Mouse (Mus musculus): ENCODE measurements around the gene Rab37.

The Rab37 gene

DNA sequence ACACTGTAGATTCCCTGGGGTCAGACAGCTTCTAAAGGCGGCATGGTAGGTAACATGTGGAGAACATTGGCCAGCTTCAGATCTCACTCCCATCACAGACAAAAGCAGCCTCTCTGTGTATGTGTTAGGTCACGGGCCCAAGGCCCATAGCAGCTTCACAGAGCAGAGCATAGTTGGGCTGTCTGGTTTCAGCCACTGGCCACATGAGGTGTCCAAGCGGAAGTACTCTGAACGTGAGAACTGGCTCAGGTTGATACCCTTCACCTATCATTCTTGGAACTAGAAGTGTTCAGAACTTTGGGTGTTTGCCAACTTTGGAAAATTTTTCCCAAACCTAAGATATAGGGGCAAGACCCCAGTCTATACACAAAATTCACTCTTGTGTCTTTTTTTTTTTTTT lies 78.2 kb downstream of the Rab37 start:
- no peak for DNase-seq

DNA sequence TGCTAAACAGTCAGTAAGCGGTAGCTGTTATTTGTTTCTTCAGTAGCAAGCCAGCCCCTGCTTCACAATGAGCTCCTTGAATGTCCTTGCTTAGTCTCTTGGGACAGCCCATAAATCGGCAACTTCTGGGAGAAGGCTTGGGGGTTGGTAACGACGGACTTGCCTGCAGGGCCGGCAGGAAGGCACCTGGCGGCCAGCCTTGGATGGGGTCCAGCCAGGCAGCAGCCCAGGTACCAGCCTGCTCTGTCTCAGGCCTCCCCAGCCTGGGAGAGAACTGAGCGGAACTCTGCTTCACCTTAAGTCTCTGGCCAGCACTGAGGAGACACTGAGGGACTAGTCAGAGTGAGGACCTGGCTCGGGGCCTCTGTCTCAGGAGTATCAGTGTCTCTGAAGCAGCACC lies 79.9 kb downstream of the Rab37 start:
- DNase-seq = peak in 1 of 2 experiments; percentile 53

DNA sequence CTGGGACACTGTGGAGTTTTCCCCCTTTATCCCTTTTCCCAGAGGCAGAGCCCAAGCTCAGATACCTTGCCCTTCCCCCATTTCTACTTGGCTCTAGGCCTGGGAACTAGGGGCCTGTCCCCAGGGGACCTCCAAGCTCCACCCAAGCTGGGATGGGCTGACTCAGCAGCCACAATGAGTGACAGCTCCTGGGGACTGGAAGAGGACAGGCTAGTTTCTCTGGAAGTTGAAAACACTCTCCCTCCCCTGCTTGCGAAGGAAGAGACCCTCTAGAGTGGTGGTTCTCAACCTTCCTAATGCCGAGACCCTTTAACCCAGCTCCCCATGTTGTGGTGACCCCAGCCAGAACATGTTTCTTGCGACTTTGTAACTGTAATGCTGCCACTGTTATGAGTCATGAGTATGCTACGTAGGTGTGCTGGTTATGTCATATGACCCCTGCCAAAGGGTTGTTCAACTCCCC lies 81.6 kb downstream of the Rab37 start:
- peak in 1 of 2 experiments; percentile 73 for DNase-seq

DNA sequence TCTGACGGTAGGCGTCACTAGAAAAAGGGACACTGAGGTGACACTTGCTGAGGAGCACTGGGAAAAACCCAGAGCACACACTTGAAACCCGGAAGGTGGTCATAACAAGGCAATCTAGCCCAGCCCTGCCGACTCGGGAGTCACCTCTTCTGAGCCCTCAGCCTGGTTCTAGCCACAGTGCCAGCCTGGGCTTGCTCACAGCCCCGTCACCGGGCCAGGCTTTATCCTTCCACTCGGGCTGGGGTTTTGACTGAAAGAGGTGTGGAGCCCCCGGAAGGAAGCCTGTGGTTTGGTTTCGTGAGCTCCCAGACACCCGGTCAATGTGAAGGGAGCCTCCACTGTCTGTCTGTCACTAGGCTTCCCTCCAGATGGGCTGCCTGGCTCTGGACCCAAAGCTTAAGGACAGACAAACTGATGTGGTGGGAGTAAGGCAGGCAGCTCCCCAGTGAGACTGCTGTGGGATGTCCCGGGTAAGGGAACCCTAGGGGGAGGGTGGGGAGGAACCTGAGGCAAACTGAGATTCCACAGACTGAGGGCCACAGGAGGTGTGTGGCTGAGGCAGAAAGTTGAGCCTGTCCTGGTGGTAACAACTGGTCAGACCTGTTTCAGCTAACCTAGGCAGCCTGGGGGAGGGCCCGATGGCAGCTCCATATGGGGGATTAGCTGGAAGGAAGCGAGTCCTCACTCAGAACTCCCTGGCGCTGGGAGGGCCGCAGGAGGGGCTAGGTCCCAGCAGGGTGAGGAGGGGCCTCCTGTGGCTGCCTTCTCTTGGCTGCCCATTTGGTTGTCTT lies 82.5 kb downstream of the Rab37 start:
- peak; percentile 71 to 85 for DNase-seq

DNA sequence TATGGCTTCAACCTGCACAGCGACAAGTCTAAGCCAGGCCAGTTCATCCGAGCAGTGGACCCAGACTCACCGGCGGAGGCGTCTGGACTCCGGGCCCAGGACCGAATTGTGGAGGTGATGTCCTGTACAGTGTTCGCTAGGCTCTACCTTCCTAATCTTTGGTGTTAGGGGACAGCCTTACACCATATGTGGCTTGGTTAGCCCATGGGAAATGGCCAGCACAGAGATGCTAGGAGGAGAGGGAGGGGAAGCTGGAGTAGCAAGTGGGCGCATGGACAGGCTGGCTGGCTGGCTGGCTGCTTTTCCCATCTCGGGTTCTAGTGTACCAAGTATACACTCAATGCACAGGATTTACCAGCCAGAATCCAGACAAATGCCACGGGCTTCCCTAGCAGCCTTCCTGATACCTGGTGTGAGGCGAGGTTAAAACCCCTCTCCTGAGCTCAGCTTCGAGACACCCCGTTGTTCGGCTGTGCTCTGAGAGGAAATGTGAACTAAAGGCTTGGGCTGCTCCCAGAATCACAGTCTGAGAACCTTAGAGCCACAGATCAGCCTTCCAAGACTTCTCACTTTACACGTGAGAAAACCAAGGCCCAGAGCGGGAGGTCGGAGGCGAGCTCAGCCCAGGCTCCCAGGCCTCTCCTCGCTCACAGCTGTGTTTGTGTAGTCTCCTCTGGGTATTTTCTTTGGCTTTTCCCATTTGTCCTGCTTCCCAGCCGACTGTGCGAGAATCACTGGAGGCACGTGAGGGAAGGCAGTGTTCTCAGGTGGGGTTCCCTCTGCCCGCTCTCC lies 85.4 kb downstream of the Rab37 start:
- DNase-seq = no peak

DNA sequence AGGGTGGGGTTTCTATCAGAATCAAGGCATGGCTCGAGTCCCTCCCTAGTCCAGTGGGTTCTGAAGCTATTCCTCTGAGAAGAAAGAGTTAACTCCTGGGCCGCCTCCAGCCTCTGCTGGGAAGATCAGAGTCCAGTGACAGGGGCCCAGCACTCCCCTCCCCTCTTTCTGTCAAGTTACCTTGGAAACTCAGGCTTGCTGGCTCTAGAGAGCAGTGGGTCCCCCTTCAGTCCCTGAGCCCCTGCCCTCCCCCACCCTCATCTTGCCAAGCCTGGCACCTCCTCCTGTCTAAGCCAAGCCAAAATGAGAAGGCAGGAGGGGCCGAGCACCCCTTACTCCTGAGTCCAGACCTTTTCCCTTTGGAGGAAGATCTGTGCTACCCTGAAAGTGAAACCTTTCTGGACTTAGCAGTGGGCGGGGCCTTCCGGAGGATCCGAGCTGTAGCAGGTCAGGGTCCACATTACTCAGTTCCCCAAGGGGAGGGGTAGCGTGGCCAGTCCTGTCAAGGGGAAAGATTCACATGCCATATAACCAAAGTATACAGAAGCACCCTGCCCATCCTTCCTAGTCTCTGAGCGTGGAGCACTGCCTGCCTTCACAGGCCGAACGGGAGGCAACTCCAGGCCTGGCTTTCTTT lies 86.4 kb downstream of the Rab37 start:
- DNase-seq = no peak

DNA sequence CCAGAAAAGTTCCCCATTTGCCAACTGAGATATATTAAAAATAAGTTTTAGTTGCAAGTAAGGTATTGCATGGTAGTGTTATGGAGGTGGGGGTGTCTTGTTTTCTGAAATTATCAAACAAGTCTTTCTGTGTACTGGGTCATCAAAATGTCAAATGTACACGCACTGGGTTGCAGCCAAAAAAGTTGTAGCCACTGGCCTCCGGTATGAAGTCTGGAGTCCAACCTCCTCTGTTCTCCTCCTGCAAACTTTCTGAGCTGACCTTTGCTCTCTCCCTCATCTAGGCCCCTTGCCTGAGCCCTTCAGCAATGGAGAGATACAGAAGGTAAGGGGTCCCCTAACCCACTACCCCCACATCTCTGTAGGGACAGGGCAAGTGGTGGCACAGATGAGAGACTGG lies 87.5 kb downstream of the Rab37 start:
- DNase-seq = no peak

DNA sequence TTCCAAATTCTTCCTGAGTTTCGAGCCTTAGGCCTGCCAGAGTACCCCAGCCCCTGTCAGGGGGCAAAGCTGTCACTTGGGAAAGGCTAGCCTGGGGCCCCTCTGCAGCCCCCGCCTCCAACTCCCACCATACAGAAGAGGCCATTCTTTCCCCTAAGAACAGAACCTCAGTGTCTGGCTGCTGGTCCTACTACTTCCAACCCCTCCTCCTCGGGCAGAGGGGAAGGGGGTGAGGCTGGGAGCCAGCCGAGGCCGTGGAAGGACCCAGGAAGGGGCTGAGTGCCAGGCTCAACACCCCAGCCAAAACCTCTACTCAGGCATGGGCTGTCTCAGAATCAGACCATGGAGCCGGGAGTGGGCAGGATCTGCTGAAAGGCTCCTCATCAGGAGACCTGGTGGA lies 88.0 kb downstream of the Rab37 start:
- no peak for DNase-seq

DNA sequence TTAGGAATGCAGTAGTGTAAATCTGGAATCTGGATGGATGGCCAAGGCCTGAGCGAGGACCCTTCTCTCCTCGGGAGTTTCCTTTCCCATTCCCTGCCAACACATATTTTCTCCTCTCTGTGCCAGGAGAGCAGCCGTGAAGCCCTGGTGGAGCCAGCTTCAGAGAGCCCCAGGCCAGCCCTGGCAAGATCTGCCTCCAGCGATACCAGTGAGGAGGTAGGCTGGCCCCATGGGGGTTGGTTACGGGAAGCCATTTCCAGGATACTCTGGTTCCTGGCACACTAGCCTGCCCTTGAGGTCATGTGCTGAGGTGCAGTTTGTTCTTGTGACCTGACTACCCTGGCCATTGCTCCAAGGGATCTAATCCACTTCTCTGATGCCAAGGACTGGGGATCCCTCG lies 88.7 kb downstream of the Rab37 start:
- no peak for DNase-seq

DNA sequence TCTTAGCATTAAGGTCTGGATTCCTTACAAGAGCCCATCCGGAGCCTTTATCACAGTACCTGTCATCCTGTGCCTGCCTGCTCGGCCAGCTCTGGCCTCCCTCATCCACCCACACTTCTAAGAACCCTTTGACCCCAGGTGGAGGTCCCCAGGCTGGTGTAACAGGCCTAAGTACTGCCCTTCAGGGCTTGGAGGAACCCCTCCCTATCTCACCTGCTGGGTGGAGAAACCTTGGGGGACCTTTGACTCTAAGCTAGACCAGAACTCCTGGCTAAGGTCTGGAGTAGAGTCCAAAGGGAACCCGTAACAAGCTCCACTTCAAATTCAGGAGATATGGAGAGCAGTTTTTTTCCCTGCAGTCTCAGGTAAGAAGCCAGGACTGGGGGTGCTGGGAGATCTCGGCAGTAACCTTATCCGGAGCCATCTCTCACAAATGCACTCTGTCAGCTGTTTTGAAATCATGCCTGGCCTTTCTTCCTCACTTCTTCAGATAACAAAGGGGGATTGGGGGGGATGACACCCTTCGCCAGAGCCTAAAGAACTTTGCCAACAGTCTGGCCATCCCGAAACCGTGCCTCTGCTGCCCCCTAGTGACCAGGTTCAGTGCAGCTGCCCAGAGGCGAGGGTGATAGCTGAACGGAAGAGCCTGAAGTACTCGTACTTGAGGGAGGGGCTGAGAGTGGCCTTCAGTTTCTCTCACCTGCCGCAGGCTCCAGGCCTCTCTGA lies 90.8 kb downstream of the Rab37 start:
- DNase-seq = peak; percentile 81 to 86

DNA sequence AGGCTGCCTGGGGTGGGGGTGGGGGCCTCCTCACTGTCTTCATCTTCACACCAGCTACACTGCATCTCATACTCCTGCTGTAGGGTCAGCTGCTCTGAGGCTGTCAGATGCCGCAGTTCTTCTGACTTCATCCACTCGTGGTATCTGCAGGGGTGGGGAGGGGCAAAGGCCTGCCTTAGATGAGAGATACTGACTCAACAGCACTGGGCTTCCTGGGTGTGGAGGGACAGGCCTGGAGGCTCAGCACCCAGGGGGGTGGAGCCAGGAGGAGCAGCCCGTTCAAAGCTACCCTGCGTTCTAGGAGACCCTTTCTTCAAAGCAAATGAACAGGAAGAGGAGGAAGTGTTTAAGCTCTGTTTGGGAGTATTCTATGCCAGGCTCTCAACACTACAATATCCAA lies 93.7 kb downstream of the Rab37 start:
- DNase-seq = no peak

DNA sequence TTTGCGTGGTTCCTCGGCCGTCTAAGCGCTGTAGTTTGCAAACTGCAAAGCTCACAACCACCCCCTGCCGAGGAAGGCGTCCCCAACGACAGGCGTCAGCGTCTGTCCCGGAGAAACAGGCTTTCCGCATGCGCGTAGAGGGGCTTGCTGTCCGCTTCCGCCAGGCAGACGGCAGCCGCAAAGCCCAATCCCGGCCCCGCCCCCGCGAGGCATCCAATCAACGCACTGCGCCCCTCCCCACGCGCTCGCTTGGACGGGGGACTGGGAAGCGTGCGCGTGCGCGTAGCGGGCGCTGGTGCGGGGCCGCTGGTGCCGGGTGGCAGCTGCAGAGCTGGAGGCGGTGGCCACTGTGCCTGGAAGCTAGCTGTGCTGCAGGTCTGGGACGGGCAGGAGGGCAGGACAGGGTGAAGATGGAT lies 96.0 kb downstream of the Rab37 start, which contains the start of gene Tmem104:
Tmem104 (plus strand) TSS at position 264 of the 416 bp plus-strand sequence.
- peak; percentile 99 to 100 for DNase-seq

DNA sequence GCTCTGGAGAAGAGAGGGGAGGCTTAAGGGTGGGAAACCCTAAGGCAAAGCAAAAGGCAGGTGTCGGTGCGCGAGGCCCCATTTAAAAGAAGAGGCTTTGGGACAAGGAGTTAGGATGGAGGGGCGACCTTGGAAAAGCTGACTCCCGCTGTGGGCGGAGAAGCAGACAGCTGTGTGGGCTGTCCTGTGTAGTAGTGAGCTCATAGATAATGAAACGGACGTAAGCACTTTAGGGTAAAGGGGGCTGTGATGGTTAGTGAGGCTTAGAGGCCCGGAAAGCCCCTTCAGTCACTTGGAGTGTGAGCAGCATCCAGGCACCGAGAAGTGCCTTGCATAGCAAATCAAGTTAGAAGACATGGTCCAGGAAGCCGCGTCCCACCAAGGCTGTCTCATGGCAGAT lies 96.5 kb downstream of the Rab37 start, which contains the start of gene Nat9:
Nat9 (minus strand) TSS at position 167 of the 400 bp plus-strand sequence.
- DNase-seq = no peak

DNA sequence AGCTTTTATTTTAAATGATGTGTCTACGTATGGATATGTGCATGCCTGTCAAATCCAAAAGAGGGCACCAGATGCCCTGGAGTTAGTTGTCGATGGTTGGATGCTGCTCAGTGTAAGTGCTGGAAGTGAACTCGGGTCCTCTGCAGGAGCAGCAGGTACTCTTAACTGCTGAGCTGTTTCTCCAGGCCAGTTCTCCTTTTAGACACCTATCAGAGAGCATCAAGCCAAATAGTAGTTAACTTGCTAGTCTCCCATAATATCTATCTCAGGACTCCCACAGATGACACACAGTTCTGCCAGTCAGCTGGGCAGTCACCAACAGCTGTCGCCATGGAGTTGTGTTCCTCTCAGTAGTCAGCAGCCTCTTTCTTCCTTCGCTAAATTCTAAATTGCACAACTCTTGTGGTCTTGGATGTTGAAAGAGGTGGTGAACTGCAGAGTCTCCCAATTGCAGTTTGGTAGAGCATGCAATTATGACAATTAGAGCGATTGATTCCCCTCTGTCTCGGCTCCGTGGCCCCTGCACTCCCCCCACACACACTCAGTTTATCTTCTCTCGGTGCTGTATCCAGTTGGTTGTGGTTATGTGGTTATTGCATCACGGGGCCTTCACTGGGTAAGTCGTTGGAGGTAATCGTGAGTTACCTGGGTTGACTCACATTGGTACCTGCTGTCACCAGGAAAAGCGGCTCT lies 97.5 kb downstream of the Rab37 start:
- no peak for DNase-seq

DNA sequence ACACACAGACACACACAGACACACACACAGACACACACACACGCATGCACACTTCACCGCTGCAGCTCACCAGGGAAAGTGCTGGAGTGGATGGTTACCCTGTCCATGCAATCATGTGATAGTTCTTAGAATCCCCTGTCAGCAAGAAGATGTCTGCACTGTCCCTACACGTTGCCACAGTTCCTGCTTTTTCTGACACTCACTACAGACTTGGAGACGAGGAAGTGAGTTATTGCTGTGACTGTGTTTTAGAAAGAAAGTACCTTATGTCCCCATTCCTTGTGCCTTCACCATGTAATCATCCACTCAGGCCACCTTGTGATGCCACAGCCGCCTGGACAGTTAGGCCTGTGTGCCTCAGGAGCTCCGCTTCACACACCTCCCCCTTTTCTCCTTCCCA lies 98.1 kb downstream of the Rab37 start:
- no peak for DNase-seq

DNA sequence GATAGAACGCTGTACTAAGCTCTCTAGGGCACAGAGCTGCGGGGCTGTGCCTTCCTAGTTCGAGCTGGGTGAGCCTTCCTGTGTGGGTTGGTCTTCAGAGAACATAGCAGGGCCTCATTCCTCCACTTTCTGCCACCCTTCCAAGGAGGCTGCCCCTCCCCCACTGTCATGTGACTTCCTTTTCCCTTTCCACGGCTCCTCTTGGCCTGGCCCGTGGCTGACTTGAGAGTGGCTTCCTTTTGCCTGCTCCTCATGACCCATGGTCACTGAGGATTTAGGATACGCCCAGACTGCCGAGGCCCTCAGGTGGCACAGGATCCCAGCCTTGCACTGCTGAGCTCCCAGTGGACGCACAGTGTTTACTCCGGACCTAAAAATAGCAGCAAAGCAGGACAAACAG lies 100.9 kb downstream of the Rab37 start:
- DNase-seq = peak; percentile 79 to 83

DNA sequence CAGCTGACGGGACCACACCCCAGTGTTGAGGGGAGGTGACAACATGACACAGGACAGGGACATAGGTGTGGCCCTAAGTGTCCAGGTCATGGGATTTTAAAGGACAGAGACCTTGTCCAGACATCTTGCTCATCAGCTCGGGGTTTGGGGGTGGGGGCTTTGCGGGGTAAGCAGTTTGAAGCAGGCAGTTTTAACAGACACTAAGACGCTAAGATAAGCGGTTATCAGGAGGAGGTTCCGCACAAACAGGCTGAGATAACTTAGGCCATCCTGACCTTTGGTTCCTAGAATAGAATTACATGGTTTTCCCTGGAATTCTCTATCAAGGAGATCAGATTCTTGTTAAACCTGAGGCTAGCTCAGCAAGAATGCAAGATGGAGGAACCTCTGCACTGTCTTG lies 103.5 kb downstream of the Rab37 start:
- DNase-seq = no peak

DNA sequence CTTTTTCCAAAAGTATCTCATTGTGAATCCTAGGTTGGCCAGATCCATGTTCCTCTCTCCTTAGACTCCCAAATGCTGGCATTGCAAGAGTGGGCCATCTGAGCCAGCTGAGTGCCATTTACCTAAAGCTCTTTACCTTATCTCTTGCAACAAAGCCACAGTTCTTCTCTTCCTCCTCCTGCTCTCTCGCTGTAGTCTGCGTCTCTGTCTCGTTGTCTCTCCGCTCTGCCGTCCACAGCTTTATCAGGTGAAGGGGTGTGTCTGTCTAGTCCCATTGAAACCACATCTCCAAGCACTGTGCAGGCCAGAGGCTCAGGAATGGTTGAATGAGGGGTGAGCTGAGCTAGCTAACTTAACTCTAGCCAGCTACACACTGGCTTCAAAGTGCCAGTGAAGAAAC lies 104.7 kb downstream of the Rab37 start:
- no peak for DNase-seq

DNA sequence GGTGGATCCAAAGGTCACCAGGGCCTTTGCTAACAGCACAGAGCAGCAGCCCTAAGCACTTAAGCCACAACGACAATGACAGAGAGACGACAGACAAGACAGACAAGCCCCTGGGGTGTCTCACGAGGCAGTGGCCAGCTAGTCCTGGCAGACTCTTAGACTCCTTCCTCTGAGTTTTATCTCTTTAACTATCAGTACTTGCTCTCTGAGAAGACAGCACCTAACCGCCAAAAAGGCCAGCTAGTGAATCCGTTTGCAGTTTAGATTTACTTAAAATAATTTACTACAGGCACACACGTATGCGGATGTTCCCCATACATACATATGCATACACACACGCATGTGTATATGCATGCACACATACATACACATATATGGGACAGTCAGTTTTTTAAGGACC lies 106.3 kb downstream of the Rab37 start:
- no peak for DNase-seq

DNA sequence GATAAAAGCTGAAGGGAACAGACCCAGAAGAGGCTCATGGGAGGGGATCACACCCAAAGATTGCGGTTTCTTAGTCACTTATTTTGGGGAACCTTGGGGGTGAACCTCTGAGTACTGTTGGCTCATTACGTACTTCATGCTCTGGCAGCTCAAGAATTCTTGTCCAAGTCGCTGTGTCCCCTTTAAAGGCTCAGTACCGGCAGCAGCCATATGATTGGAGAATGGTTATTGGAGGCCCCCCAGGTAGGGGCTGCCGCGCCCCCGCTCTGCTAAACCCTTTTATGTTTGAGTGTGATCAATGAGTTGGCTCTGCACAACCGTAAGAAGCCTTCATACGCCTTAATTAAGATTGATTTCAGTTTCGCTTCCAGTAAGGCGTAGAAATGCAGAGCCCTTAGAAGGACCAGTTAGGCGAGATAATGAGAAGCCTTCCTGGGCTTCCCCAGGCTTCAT lies 107.7 kb downstream of the Rab37 start:
- no peak for DNase-seq

DNA sequence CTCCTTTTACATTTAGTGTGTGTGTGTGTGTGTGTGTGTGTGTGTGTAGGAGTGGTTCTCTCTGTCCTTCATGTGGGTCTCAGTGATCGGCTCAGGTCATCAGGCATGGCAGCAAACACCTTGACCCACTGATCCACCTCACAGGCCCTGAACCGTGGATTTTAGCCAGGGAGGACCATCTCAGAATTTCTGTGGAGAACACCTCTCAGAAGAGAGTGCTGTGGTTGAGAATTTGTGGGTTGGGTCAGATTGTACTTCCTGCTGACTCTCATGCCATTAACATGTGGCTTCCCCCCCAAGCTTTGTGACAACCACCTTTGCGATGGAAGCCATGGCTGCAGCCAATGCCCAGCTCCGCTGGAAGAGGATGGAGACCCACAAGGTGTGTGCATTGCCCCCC lies 109.3 kb downstream of the Rab37 start:
- no peak for DNase-seq

DNA sequence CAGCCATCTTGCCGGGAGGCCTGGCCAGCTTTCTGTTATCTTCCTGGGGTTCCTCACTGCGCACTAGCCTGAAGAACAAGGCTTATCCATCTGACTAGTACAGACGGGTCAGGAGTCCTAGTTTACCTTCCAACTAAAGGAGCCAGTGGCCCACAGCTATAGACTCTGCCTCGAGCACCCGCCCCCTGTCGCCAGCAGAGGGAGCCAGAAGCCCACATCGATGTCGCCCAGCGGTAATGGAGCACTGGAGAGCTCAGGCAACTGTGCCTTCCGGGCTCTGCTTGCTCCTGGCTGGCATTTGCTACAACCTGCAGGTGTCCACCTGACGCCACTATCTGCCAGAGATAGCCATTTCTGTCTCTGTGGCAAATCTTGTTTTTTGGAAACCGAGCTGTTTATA lies 111.1 kb downstream of the Rab37 start:
- peak; percentile 75 to 82 for DNase-seq

Data from lung, adult 18-20 months (tissue).